Mouse (Mus musculus) adrenal gland, postnatal 0 days (tissue): ENCODE data around the gene Hist1h4b. TPM values are rescaled to one million over a fixed set of nuclear protein-coding genes. Genes with fewer than 3 reads are reported as not detected.

Experiments used
- microRNA-seq: library from miRNA; unstranded; fragments of <30 nt; microRNA quantifications from one replicate; pipeline ENCODE4, GENCODE M21; 2016; ENCODE audit warnings: borderline replicate concordance; ENCODE audit not compliant: insufficient number of aligned reads
- polyA plus RNA-seq: library from polyadenylated mRNA; unstranded; fragments of >200 nt; fragmentation: Nextera tagmentation; extraction: Ambion mirVana; gene quantifications from 2 replicates; pipeline ENCODE4 v1.2.1, GENCODE M21; 2015

The Hist1h4b gene
- 0.50 and 1.1 TPM in 2 replicates for polyA plus RNA-seq

GRCm38 (mm10) chr13:23756790-23757189 lies at the start of gene Hist1h4b:
Hist1h4b (plus strand) TSS chr13:23757013.

DNA sequence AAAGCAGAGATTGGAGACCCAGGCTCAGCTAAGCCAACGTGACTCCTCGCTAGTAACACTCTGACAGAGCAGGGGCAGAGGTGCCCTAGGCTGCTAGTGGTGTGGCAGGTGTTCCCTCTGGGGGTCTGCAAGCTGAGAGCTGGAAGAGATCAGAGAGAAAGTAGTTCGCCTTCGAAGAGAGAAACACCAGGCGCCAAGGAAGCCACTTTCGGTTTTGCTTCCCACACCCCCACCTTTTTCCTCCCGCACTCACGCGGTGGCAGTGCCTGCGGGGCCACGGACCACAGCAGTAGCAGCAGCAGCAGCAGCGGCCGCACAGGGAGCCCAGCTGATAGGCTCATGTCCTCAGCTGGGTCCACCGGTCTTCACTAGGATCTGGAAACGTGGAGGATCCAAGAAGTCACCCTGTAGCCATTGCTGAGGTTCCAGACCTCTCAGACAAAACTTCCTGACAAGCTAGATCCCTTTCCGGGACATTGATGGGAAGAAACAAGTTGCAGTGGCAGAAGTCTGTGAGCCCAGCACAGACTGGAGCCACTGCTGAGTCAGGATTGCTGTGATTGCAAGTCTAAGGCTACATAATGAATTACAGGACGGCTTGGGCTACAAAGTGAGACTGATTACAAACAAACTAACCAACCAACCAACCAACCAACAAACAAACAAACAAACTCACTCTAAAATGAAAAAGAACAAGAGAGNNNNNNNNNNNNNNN lies 46.3 kb upstream of the Hist1h4b start, which contains the start of gene Hfe:
Gene Hfe, minus strand, starts transcription at position 481 of the 716 bp plus-strand sequence.

GRCm38 (mm10) chr13:23738677-23739068 lies 18.1 kb upstream of the Hist1h4b start, which contains the start of gene Hist1h1c:
Hist1h1c (plus strand) TSS chr13:23738808.

GRCm38 (mm10) chr13:23745381-23746161 lies 11.2 kb upstream of the Hist1h4b start, which contains the start of gene Hist1h3c:
Hist1h3c (minus strand) TSS chr13:23745602.

GRCm38 (mm10) chr13:23746201-23747080 lies 10.4 kb upstream of the Hist1h4b start, which contains the start of gene Hist1h2bb:
Hist1h2bb (plus strand) TSS chr13:23746734.

DNA sequence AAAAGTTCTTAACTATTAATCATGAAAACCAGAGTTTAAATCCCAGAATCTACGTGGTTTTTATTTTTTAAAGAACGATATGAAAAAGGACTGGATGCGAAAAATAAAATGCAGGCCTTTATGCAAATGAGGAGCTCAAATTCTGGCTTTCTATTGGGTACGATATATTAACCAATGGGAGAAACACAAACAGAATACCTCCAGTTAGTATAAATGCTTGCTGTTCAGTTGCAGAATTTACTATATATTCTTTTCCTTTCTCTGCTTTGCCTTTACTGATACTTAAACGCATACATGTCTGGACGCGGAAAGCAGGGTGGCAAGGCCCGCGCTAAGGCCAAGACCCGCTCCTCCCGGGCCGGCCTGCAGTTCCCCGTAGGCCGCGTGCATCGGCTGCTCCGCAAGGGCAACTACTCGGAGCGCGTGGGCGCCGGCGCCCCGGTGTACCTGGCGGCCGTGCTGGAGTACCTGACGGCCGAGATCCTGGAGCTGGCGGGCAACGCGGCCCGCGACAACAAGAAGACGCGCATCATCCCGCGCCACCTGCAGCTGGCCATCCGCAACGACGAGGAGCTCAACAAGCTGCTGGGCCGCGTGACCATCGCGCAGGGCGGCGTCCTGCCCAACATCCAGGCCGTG lies 5.9 kb upstream of the Hist1h4b start, which contains the start of gene Hist1h2ab:
Gene Hist1h2ab, plus strand, starts transcription at position 288 of the 639 bp plus-strand sequence.

DNA sequence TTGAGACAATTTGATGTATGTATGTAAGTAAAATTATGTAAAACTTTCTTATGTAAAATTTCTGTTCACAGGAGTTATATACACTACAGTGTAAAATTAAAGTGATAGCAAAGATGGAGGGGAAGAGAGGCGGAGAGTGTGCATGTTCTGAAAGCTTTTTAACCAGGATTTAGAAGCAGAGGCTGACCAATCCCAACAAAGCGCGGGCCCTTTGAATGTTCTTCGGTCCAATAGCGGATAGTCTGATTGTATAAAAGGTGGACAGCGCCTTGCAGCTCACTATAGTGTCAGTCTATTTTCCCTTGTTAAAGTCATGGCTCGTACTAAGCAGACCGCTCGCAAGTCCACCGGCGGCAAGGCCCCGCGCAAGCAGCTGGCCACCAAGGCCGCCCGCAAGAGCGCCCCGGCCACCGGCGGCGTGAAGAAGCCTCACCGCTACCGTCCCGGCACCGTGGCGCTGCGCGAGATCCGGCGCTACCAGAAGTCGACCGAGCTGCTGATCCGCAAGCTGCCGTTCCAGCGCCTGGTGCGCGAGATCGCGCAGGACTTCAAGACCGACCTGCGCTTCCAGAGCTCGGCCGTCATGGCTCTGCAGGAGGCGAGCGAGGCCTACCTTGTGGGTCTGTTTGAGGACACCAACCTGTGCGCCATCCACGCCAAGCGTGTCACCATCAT lies 4.6 kb upstream of the Hist1h4b start, which contains the start of gene Hist1h3b:
Gene Hist1h3b, plus strand, starts transcription at position 201 of the 675 bp plus-strand sequence.

DNA sequence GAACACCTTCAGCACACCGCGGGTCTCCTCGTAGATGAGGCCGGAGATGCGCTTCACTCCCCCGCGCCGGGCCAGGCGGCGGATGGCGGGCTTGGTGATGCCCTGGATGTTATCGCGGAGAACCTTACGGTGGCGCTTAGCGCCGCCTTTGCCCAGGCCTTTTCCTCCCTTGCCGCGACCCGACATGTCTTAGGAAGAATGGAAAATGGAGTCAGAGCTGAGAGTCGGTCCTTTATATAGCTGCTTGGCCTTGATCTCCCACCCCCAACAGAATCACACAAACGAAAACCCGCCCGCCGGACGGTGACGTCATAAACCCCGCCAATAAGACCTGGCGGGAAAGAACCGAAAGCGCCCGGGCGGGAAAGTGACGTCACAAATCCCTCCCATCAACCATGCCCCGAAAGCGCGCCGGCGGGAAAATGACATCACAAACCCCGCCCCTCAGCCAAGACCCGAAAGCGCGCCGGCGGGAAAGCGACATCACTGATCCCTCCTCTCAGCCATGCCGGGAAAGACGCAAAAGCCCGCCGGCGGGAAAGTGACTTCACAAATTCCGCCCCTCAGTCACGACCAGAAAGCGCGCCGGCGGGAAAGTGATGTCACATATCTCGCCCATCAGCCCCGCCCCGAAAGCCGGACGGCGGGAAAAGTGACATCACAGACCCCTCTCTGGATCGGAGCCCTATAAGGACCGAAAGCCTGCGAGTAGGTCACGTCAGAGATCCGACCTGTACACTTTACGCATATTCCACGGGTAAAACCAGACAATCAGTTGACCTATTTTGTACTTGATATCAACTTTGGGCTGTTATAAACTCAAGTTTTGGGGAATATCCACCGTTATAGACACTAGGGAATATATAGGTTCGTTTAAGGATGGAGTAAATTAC lies 4.4 kb downstream of the Hist1h4b start, which contains the start of gene Hist1h4a:
Gene Hist1h4a, minus strand, starts transcription at position 259 of the 893 bp plus-strand sequence.

GRCm38 (mm10) chr13:23761871-23762821 lies 5.3 kb downstream of the Hist1h4b start, which contains the start of gene Hist1h3a:
Hist1h3a (minus strand) TSS chr13:23762386.

GRCm38 (mm10) chr13:23763586-23764323 lies 6.9 kb downstream of the Hist1h4b start, which contains the start of gene Hist1h1a:
Hist1h1a (plus strand) TSS chr13:23763666.

GRCm38 (mm10) chr13:23769613-23770012 lies 12.8 kb downstream of the Hist1h4b start, which contains the start of gene Trim38:
Trim38 (plus strand) TSS chr13:23769913.

GRCm38 (mm10) chr13:23806422-23807052 lies 49.7 kb downstream of the Hist1h4b start, which contains the start of gene Slc17a2:
Slc17a2 (plus strand) TSS chr13:23806993.

Small RNA genes lying within 50 kb of the gene (microRNA-seq; reads per million reads assigned to microRNA genes)
- gene Gm44314 (not detected), gene Gm44484 (not detected)

Other genes with a start within 250 kb of the Hist1h4b start
- 11.5 and 11.7 TPM in 2 replicates for gene Hist1h4h, start 226.0 kb upstream of the Hist1h4b start, polyA plus RNA-seq
- 3.9 and 7.2 TPM in 2 replicates for gene Hist1h2af, start 223.1 kb upstream of the Hist1h4b start, polyA plus RNA-seq
- 1.4 and 1.9 TPM in 2 replicates for gene Hist1h3g, start 221.6 kb upstream of the Hist1h4b start, polyA plus RNA-seq
- gene Hist1h2bh, start 213.6 kb upstream of the Hist1h4b start, polyA plus RNA-seq: 0.24 and 0.48 TPM in 2 replicates
- gene Hist1h3f, start 213.0 kb upstream of the Hist1h4b start, polyA plus RNA-seq: 0.75 and 0.84 TPM in 2 replicates
- not detected in 2 replicates for gene Hist1h4f, start 205.4 kb upstream of the Hist1h4b start, polyA plus RNA-seq
- 0.26 and 0.41 TPM in 2 replicates for gene Hist1h1d, start 203.8 kb upstream of the Hist1h4b start, polyA plus RNA-seq
- 3.7 and 4.0 TPM in 2 replicates for gene Hist1h3e, start 194.6 kb upstream of the Hist1h4b start, polyA plus RNA-seq
- 38.1 and 43.6 TPM in 2 replicates for gene Hist1h2ae, start 185.8 kb upstream of the Hist1h4b start, polyA plus RNA-seq
- gene Hist1h2bg, start 185.6 kb upstream of the Hist1h4b start, polyA plus RNA-seq: 2.6 and 5.2 TPM in 2 replicates
- gene Hist1h2bf, start 182.8 kb upstream of the Hist1h4b start, polyA plus RNA-seq: 0.86 and 1.0 TPM in 2 replicates
- gene Hist1h2ad, start 182.6 kb upstream of the Hist1h4b start, polyA plus RNA-seq: 0.74 and 1.1 TPM in 2 replicates
- gene Hist1h3d, start 181.2 kb upstream of the Hist1h4b start, polyA plus RNA-seq: 1.9 and 2.4 TPM in 2 replicates
- gene Hist1h4d, start 175.4 kb upstream of the Hist1h4b start, polyA plus RNA-seq: 48.4 and 56.4 TPM in 2 replicates
- 1.3 and 1.7 TPM in 2 replicates for gene Hist1h2be, start 135.9 kb upstream of the Hist1h4b start, polyA plus RNA-seq
- 13.4 and 14.3 TPM in 2 replicates for gene Hist1h1e, start 134.5 kb upstream of the Hist1h4b start, polyA plus RNA-seq
- gene Hist1h2ac, start 73.1 kb upstream of the Hist1h4b start, polyA plus RNA-seq: 0.62 and 1.6 TPM in 2 replicates
- 173 and 221 TPM in 2 replicates for gene Hist1h2bc, start 72.8 kb upstream of the Hist1h4b start, polyA plus RNA-seq
- gene Hist1h1t, start 61.2 kb upstream of the Hist1h4b start, polyA plus RNA-seq: not detected in 2 replicates
- 3.9 and 5.8 TPM in 2 replicates for gene Hist1h4c, start 58.6 kb upstream of the Hist1h4b start, polyA plus RNA-seq
- 27.9 and 33.6 TPM in 2 replicates for gene Hfe, start 46.2 kb upstream of the Hist1h4b start, polyA plus RNA-seq
- 137 and 180 TPM in 2 replicates for gene Hist1h1c, start 18.2 kb upstream of the Hist1h4b start, polyA plus RNA-seq
- 1.2 and 1.4 TPM in 2 replicates for gene Hist1h3c, start 11.4 kb upstream of the Hist1h4b start, polyA plus RNA-seq
- gene Hist1h2bb, start 10.3 kb upstream of the Hist1h4b start, polyA plus RNA-seq: 0.84 and 0.95 TPM in 2 replicates
- 18.1 and 21.8 TPM in 2 replicates for gene Hist1h2ab, start 5.9 kb upstream of the Hist1h4b start, polyA plus RNA-seq
- 2.5 and 3.1 TPM in 2 replicates for gene Hist1h3b, start 4.7 kb upstream of the Hist1h4b start, polyA plus RNA-seq
- 0.52 TPM in 1 of 2 replicates, not detected in the other for gene Hist1h4a, start 4.2 kb downstream of the Hist1h4b start, polyA plus RNA-seq
- gene Hist1h3a, start 5.4 kb downstream of the Hist1h4b start, polyA plus RNA-seq: 1.1 and 1.8 TPM in 2 replicates
- 1.2 and 1.8 TPM in 2 replicates for gene Hist1h1a, start 6.7 kb downstream of the Hist1h4b start, polyA plus RNA-seq
- 0.12 TPM in 1 of 2 replicates, not detected in the other for gene Trim38, start 12.9 kb downstream of the Hist1h4b start, polyA plus RNA-seq
- 1.1 and 1.3 TPM in 2 replicates for gene Slc17a2, start 50.0 kb downstream of the Hist1h4b start, polyA plus RNA-seq
- 0.33 and 0.57 TPM in 2 replicates for gene Slc17a3, start 82.4 kb downstream of the Hist1h4b start, polyA plus RNA-seq
- 0.49 TPM in 1 of 2 replicates, not detected in the other for gene Slc17a1, start 110.7 kb downstream of the Hist1h4b start, polyA plus RNA-seq
- 0.63 and 1.5 TPM in 2 replicates for gene Slc17a4, start 158.0 kb downstream of the Hist1h4b start, polyA plus RNA-seq
- gene Hist1h2ba, start 177.1 kb downstream of the Hist1h4b start, polyA plus RNA-seq: not detected in 2 replicates
- not detected in 2 replicates for gene Hist1h2aa, start 177.4 kb downstream of the Hist1h4b start, polyA plus RNA-seq
- gene Scgn, start 234.2 kb downstream of the Hist1h4b start, polyA plus RNA-seq: 1.8 and 1.9 TPM in 2 replicates